Mouse (Mus musculus) heart, embryonic 11.5 days (tissue): Measurements from ENCODE around the gene Qser1. TPM values are rescaled to one million over a fixed set of nuclear protein-coding genes. Genes with fewer than 3 reads are reported as not detected.
A peak's percentile ranks its signal among the peaks of the same experiment; 100 is the strongest.

ENCODE experiments used
- ATAC-seq: fragments of 200-750 bp; cut with Nextera tagmentation; replicated peaks from 2 replicates; pipeline ENCODE4 v1.8.0; 2017; ENCODE audit warnings: moderate library complexity; ENCODE audit not compliant: insufficient number of reproducible peaks, low FRiP score, low TSS enrichment
- H3K27ac ChIP-seq: fragments of 300-500 bp; sonication (generic); 2 replicates; pipeline ENCODE4 v1.5.1; 2014; ENCODE audit warnings: mild to moderate bottlenecking, low read depth, low read length
- H3K27me3 ChIP-seq: fragments of 300-500 bp; sonication (generic); 2 replicates; pipeline ENCODE4 v1.6.1; 2014; ENCODE audit warnings: mild to moderate bottlenecking, low read length, mixed read lengths; ENCODE audit not compliant: control insufficient read depth, insufficient read depth
- H3K36me3 ChIP-seq: fragments of 300-500 bp; sonication (generic); 2 replicates; pipeline ENCODE4 v1.6.1; 2014; ENCODE audit warnings: mild to moderate bottlenecking, low read length, moderate library complexity, mixed read lengths; ENCODE audit not compliant: control insufficient read depth, insufficient read depth
- H3K4me1 ChIP-seq: fragments of 300-500 bp; sonication (generic); 2 replicates; pipeline ENCODE4 v1.6.1; 2014; ENCODE audit warnings: low read length; ENCODE audit not compliant: control insufficient read depth, insufficient read depth
- H3K4me2 ChIP-seq: fragments of 300-500 bp; sonication (generic); 2 replicates; pipeline ENCODE4 v1.6.1; 2014; ENCODE audit warnings: mild to moderate bottlenecking, moderate library complexity
- H3K4me3 ChIP-seq: fragments of 300-500 bp; sonication (generic); 2 replicates; pipeline ENCODE4 v1.5.1; 2014; ENCODE audit warnings: low read depth, low read length
- H3K9ac ChIP-seq: fragments of 300-500 bp; sonication (generic); 2 replicates; pipeline ENCODE4 v1.6.1; 2014; ENCODE audit warnings: mild to moderate bottlenecking, low read depth, low read length, moderate library complexity
- H3K9me3 ChIP-seq: fragments of 300-500 bp; sonication (generic); replicated peaks from 2 replicates; pipeline ENCODE4 v1.6.1; 2016; ENCODE audit warnings: low read length; ENCODE audit not compliant: control insufficient read depth
- WGBS: fragments of 180-500 bp; shearing (Covaris S2); extraction: QIAGEN DNeasy Blood & Tissue Kit; methylation state at CpG from one replicate; pipeline ENCODE4 v1.1.7; 2014; ENCODE audit not compliant: insufficient replicate concordance; 5-methylcytosine and 5-hydroxymethylcytosine counted together
- polyA plus RNA-seq: library from polyadenylated mRNA; unstranded; fragments of >200 nt; fragmentation: Nextera tagmentation; extraction: Ambion mirVana; gene quantifications from 2 replicates; pipeline ENCODE4 v1.2.1, GENCODE M21; 2014

Gene Qser1
- polyA plus RNA-seq, 1 experiment from 2014 or later: 12.4 TPM

DNA sequence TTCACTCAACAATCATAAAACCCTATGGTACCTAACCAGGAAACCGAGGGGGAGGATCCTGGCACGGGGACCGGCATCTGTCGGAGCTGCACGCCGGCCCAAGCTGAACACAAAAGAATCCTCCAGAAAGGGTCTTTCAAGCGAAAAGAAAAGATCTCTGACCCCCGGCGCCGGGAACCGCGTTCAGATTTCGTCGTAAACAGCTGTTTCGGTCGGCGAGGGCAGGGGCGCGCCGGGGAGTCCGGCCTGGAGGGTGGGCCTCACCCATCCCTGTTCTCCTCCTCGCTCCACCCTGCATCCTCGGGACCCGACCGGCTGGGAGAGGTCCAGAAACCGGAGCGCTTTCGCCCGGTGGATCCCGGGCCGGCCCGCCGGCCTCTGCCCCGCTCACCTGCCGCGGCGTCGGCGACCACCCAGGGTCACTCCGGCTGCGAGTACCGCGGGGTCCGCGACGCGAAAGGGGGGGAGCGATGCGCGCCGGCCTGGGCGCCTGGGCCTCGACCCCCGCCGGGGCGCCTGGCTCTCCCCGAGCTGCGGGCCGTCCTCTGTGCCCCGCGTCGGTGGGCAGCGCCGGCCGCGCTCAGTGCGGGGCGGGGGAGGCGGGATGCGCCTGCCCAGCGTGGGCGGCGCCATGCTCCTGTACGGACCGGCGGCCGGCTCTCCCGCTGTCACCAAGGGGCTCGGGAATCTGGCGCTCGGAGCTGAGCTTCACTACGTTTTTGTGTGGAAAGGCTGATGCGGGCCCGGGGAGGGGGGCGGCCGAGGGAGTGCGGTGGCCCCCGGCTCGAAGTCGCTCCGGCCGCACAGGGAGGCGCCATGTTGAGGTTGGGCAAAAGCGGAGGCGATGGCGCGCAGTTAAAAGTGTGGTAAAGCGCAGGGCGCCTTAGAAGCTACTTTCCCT is 104.7 kb downstream of the Qser1 start, which contains the start of gene Tcp11l1:
Gene Tcp11l1, minus strand, starts transcription at position 585 of the 901 bp plus-strand sequence.
- H3K27me3 ChIP-seq: no peaks in the 10 kb centered on the region
- under 1% methylated on average over 78 of the region's 99 CpGs for WGBS
- H3K27ac ChIP-seq: 0 out of 2 replicates have a peak within 1 kb of the TSS, but pooled peaks have one; percentile 46
- ATAC-seq: peak; percentile 73
- no peaks in the 10 kb centered on the region for H3K36me3 ChIP-seq
- peak within 1 kb of the TSS; percentile 86 for H3K9ac ChIP-seq
- H3K4me2 ChIP-seq: peak within 1 kb of the TSS; percentile 83
- 0 out of 2 replicates have a peak, but pooled peaks cover 2% of the 10 kb centered on the region for H3K4me1 ChIP-seq
- peak within 1 kb of the TSS; percentile 87 for H3K4me3 ChIP-seq
- no peaks in the 10 kb centered on the region for H3K9me3 ChIP-seq

DNA sequence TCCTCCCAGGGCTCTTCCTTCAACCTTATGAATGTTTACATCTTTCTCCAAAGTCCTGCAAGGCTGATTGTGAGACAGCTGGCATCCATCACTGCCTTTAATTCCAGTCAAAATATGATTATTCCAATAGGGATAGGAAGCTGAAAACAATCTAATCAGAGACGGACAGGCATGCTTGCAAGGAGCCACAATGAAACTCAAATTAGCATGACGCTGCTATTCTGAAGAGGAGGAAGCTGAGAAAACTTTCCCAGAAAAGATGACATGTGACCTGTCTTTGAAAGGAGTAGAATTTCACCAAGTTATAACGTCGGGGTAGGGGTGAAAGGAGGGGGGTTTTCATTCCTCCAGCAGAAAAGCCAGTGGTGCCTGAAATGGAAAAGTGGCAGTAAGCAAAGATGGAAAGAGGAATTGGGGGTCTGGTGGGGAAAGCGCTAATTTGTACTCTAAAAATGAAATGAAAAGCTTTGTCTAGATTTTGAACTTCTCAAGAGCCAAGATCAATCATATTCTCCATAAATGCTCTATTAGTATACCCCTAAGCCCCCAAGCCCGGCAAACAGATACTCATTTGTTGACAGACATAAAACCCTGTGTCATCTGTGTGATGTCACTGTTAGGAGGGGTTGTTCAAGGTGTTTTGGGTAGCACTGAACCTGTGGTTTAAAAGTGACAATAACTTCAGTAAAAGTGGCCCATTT is 105.7 kb downstream of the Qser1 start:
- no peak overlapping the region for H3K9ac ChIP-seq
- no peak for ATAC-seq

DNA sequence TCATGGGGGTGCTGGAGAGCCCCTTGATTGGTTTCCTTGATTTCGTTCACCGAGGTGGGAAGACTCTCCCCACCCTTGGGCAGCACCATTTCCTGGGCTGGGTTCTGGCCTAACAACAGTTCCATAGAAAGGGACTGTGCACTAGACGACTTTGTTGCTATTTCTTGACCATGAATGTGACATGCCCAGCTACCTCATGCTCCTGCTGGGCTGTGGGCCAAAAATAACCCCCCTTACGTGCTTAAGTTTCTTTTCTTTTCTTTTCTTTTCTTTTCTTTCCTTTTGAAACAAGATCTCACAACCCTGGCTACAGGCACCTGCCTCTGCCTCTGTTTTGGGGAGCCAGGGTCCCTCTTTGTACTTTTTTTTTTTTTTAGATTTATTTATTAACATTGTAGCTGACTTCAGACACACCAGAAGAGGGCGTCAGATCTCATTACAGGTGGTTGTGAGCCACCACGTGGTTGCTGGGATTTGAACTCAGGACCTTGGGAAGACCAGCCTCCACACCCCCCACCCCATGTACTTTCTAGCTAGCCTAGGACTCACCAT is 106.7 kb downstream of the Qser1 start:
- H3K9ac ChIP-seq: no peak overlapping the region

More for the DNA sequence above, 105.7 kb downstream of the Qser1 start:
- Histone ChIP-seq H3K4me2 (peak overlapping the region; percentile 83), H3K9me3 (no peaks in the 10 kb centered on the region), H3K4me3 (peak overlapping the region; percentile 87), H3K4me1 (0 out of 2 replicates have a peak, but pooled peaks cover 2% of the 10 kb centered on the region), H3K36me3 (no peaks in the 10 kb centered on the region), H3K27ac (no peak overlapping the region), H3K27me3 (no peaks in the 10 kb centered on the region)
- WGBS: 34% methylated on average over 6 of the region's 6 CpGs

More for the DNA sequence above, 106.7 kb downstream of the Qser1 start:
- Histone ChIP-seq H3K4me1 (0 out of 2 replicates have a peak, but pooled peaks cover 2% of the 10 kb centered on the region), H3K27me3 (no peaks in the 10 kb centered on the region), H3K27ac (no peak overlapping the region), H3K4me3 (no peak overlapping the region), H3K36me3 (no peaks in the 10 kb centered on the region), H3K4me2 (no peak overlapping the region), H3K9me3 (no peaks in the 10 kb centered on the region)
- ATAC-seq: no peak
- WGBS: 47% methylated on average over 6 of the region's 6 CpGs

Other genes starting within 250 kb of the Qser1 start
- 62.4 and 69.0 TPM in 2 replicates for gene Cstf3, start 226.2 kb downstream of the Qser1 start, polyA plus RNA-seq
- 32.5 and 36.0 TPM in 2 replicates for gene Tcp11l1, start 104.6 kb downstream of the Qser1 start, polyA plus RNA-seq
- gene Pin1rt1, start 100.4 kb downstream of the Qser1 start, polyA plus RNA-seq: not detected in 2 replicates
- gene Depdc7, start 73.9 kb downstream of the Qser1 start, polyA plus RNA-seq: 3.0 and 3.6 TPM in 2 replicates
- gene Prrg4, start 33.1 kb upstream of the Qser1 start, polyA plus RNA-seq: 0.44 and 0.47 TPM in 2 replicates
- 4.7 and 7.9 TPM in 2 replicates for gene Ccdc73, start 51.0 kb upstream of the Qser1 start, polyA plus RNA-seq
- gene Eif3m, start 200.3 kb upstream of the Qser1 start, polyA plus RNA-seq: 238 and 240 TPM in 2 replicates